Mouse (Mus musculus) thymus, postnatal 25 days (tissue): ENCODE data around the gene Igfbpl1.

Source experiments
- DNase-seq: peaks from one replicate; pipeline ENCODE4 v3.0.0; 2022

Gene Igfbpl1

GRCm38 (mm10) chr4:45769141-45769540 is 57.6 kb downstream of the Igfbpl1 start:
- DNase-seq, result no peak

- peak; percentile 20 for DNase-seq
Measured at GRCm38 (mm10) chr4:45767891-45768558, 58.7 kb downstream of the Igfbpl1 start.

GRCm38 (mm10) chr4:45766774-45767173 is 59.9 kb downstream of the Igfbpl1 start:
- DNase-seq, result no peak

GRCm38 (mm10) chr4:45765565-45766201 is 61.0 kb downstream of the Igfbpl1 start:
- DNase-seq, result no peak

- no peak for DNase-seq
Measured at GRCm38 (mm10) chr4:45765121-45765564, 61.6 kb downstream of the Igfbpl1 start.

- no peak for DNase-seq
Measured at GRCm38 (mm10) chr4:45764141-45764494, 62.6 kb downstream of the Igfbpl1 start.

- peak; percentile 19 for DNase-seq
Measured at GRCm38 (mm10) chr4:45763288-45764140, 63.2 kb downstream of the Igfbpl1 start.

GRCm38 (mm10) chr4:45762600-45762999 is 64.1 kb downstream of the Igfbpl1 start:
- DNase-seq, result no peak
